Mouse (Mus musculus) spleen, adult 2 months (tissue): ENCODE results near the gene Slc35d2.

Source experiments
- CTCF ChIP-seq: fragments of 200-500 bp; IDR thresholded peaks from 2 replicates; pipeline ENCODE4 v1.5.1; 2011; ENCODE audit warnings: mild to moderate bottlenecking, inconsistent platforms; ENCODE audit not compliant: insufficient read depth, insufficient read length, insufficient replicate concordance; ENCODE audit errors: extremely low read depth
- POLR2A ChIP-seq: fragments of 200-500 bp; IDR thresholded peaks from 2 replicates; pipeline ENCODE4 v1.6.1; 2011; ENCODE audit warnings: low read depth, low read length, inconsistent platforms

DNA sequence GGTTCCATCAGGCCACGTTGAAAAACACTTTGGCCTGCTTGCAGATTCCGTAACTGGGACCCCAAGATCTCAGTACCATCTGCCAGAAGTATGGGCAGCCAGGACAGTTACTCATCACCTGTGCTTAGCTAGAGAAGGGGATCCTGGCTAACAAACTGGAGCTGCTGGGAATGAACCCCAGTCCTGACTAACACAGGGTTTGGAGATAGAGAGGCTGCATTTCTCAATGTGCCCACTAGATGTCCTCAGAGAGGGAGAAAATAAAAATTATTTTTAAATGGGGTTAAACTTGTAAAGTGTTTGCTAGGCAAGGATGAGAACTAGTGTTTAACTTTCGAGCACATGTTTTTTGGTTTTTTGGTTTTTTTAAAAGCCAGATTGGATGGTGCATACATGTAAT lies 29.0 kb downstream of the Slc35d2 start:
- TF ChIP-seq POLR2A: no peak
- peak; percentile 16; the same call in 1 of the 2 replicates for TF ChIP-seq CTCF
